Mouse (Mus musculus) kidney, embryonic 14.5 days (tissue): ENCODE data around the gene Olfr996. TPM values are rescaled to one million over a fixed set of nuclear protein-coding genes. Genes with fewer than 3 reads are reported as not detected.

Experiments
- polyA plus RNA-seq: library from polyadenylated mRNA; unstranded; fragments of >200 nt; fragmentation: Nextera tagmentation; extraction: Ambion mirVana; gene quantifications from 2 replicates; pipeline ENCODE4 v1.2.1, GENCODE M21; 2014

Olfr996 gene
- polyA plus RNA-seq, 1 experiment from 2014 or later: not detected

Other genes starting within 250 kb of the Olfr996 start
- gene Olfr987, start 239.9 kb upstream of the Olfr996 start, polyA plus RNA-seq: not detected in 2 replicates
- gene Olfr988, start 216.0 kb upstream of the Olfr996 start, polyA plus RNA-seq: not detected in 2 replicates
- not detected in 2 replicates for gene Olfr992, start 169.7 kb upstream of the Olfr996 start, polyA plus RNA-seq
- gene Olfr993, start 164.3 kb upstream of the Olfr996 start, polyA plus RNA-seq: not detected in 2 replicates
- not detected in 2 replicates for gene Olfr994, start 142.8 kb upstream of the Olfr996 start, polyA plus RNA-seq
- gene Olfr995, start 135.6 kb upstream of the Olfr996 start, polyA plus RNA-seq: not detected in 2 replicates
- gene 4833423E24Rik, start 60.2 kb upstream of the Olfr996 start, polyA plus RNA-seq: not detected in 2 replicates
- gene Olfr998, start 9.7 kb downstream of the Olfr996 start, polyA plus RNA-seq: not detected in 2 replicates
- not detected in 2 replicates for gene Olfr1000, start 32.7 kb downstream of the Olfr996 start, polyA plus RNA-seq
- gene Olfr1002, start 71.5 kb downstream of the Olfr996 start, polyA plus RNA-seq: not detected in 2 replicates
- not detected in 2 replicates for gene Olfr154, start 85.2 kb downstream of the Olfr996 start, polyA plus RNA-seq
- gene Olfr1006, start 99.6 kb downstream of the Olfr996 start, polyA plus RNA-seq: not detected in 2 replicates
- gene Olfr1008, start 110.2 kb downstream of the Olfr996 start, polyA plus RNA-seq: not detected in 2 replicates
- not detected in 2 replicates for gene Olfr1009, start 136.2 kb downstream of the Olfr996 start, polyA plus RNA-seq
- gene Olfr1012, start 183.6 kb downstream of the Olfr996 start, polyA plus RNA-seq: not detected in 2 replicates
- gene Olfr1013, start 187.9 kb downstream of the Olfr996 start, polyA plus RNA-seq: not detected in 2 replicates
- gene Olfr1014, start 193.5 kb downstream of the Olfr996 start, polyA plus RNA-seq: not detected in 2 replicates
- gene Olfr1015, start 202.8 kb downstream of the Olfr996 start, polyA plus RNA-seq: not detected in 2 replicates
- gene Olfr1016, start 223.3 kb downstream of the Olfr996 start, polyA plus RNA-seq: not detected in 2 replicates
- not detected in 2 replicates for gene Olfr1018, start 239.3 kb downstream of the Olfr996 start, polyA plus RNA-seq